Mouse (Mus musculus) right cerebral cortex, postnatal 14 days (tissue): ENCODE results near the gene Dock9.

Experiments used
- DNase-seq: peaks from one replicate; pipeline ENCODE4 v3.0.0; 2022

The Dock9 gene

DNA sequence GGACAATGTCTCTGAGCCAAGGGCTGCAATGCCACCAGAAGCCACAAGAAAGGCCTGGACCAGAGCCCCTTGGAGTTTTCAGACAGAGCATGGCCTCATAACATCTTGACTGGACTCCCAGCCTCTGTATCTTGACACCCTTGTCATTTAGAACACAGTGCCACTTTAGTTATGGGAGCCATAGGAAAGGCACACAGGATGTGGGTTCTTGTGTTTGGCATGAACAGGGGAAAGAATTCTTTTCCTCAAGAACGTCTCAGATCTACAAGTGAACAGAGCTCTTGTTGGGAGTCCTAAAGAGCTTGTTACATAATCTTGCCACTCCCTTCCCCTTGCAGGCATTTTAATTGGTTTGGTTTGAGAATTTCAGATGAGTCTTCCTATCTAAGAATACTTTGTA is 297.9 kb downstream of the Dock9 start:
- DNase-seq: no peak

DNA sequence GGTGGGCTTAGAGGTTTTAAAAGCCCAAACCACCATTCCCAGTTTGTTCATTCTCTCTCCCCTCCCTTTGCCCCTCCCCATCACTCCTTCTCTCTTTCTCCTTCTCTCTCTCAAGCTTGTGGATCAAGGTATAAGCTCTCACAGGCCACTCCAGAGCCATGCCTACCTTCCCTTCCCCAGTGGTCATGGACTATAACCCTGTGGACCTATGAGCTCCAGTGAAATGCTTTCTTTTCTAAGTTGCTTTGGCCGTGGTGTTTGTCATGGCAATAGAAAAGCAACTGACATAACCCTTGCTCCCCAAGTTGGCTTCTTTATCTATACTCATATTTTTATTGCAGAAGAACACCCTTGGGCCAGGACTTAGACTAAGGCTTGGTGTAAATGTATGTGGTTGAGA is 299.8 kb downstream of the Dock9 start:
- DNase-seq: no peak

- DNase-seq: no peak
Measured at GRCm38 (mm10) chr14:121495741-121496140, 301.9 kb downstream of the Dock9 start.

GRCm38 (mm10) chr14:121495120-121495519 is 302.5 kb downstream of the Dock9 start:
- no peak for DNase-seq

- no peak for DNase-seq
Measured at GRCm38 (mm10) chr14:121494238-121494637, 303.4 kb downstream of the Dock9 start.

DNA sequence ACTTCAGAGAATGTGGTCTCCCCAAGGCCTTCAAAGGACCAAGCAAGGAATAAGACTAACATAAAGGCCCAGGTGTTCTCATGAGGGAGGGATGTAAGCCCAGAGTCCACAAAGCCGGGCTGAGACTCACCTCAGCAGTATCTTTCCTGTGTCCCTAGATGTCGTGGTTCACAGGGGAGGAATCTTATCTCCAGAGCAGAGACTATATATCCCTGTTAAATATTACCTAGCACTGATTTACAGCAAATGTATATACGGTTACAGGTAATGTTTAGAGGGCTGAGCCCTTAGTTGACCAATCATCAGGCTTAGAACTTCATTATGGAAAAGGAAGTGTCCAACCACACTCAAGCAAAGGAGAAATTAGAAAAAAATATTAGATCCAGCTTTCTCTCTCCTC is 303.9 kb downstream of the Dock9 start:
- DNase-seq: no peak

GRCm38 (mm10) chr14:121492328-121492727 is 305.3 kb downstream of the Dock9 start:
- no peak for DNase-seq
